Mouse (Mus musculus): ENCODE data around the gene Tlr6. TPM values are rescaled to one million over a fixed set of nuclear protein-coding genes. Genes with fewer than 3 reads are reported as not detected.

The Tlr6 gene
- polyA plus RNA-seq, 1 experiment from 2014 or later: 0.40 TPM

GRCm38 (mm10) chr5:64918616-64919597 lies 41.0 kb downstream of the Tlr6 start:
- H3K4me3 ChIP-seq: no peak overlapping the region
- no peaks in the 10 kb centered on the region for H3K36me3 ChIP-seq
- H3K9ac ChIP-seq: no peak overlapping the region
- H3K27ac ChIP-seq: no peak overlapping the region
- no peaks in the 10 kb centered on the region; the same call in 1 of the 2 replicates for H3K9me3 ChIP-seq
- ATAC-seq (ENCODE audit: insufficient number of reproducible peaks, insufficient read depth, low FRiP score, low TSS enrichment): no peak
- no peaks in the 10 kb centered on the region for H3K4me1 ChIP-seq
- 92% methylated on average over 6 of the region's 6 CpGs for WGBS
- H3K27me3 ChIP-seq: no peaks in the 10 kb centered on the region
- no peak overlapping the region for H3K4me2 ChIP-seq (replicated peaks)

- no peak overlapping the region for H3K9ac ChIP-seq
- H3K4me1 ChIP-seq: no peaks in the 10 kb centered on the region
- H3K9me3 ChIP-seq: no peaks in the 10 kb centered on the region; the same call in 1 of the 2 replicates
- 94% methylated on average over 11 of the region's 11 CpGs for WGBS
- H3K27ac ChIP-seq: no peak overlapping the region
- ATAC-seq (ENCODE audit: insufficient number of reproducible peaks, insufficient read depth, low FRiP score, low TSS enrichment): no peak
- H3K36me3 ChIP-seq: no peaks in the 10 kb centered on the region
- no peak overlapping the region for H3K4me2 ChIP-seq (replicated peaks)
- no peak overlapping the region for H3K4me3 ChIP-seq
- H3K27me3 ChIP-seq: no peaks in the 10 kb centered on the region
Observed at GRCm38 (mm10) chr5:64917721-64918120, 42.2 kb downstream of the Tlr6 start.

- no peak overlapping the region for H3K4me3 ChIP-seq
- no peaks in the 10 kb centered on the region for H3K4me1 ChIP-seq
- H3K27ac ChIP-seq: no peak overlapping the region
- H3K9me3 ChIP-seq: no peaks in the 10 kb centered on the region; the same call in 1 of the 2 replicates
- no peak for ATAC-seq (ENCODE audit: insufficient number of reproducible peaks, insufficient read depth, low FRiP score, low TSS enrichment)
- WGBS: 94% methylated on average over 9 of the region's 9 CpGs
- H3K4me2 ChIP-seq (replicated peaks): no peak overlapping the region
- no peaks in the 10 kb centered on the region for H3K36me3 ChIP-seq
- H3K9ac ChIP-seq: no peak overlapping the region
- no peaks in the 10 kb centered on the region for H3K27me3 ChIP-seq
Observed at GRCm38 (mm10) chr5:64917161-64917560, 42.7 kb downstream of the Tlr6 start.

- H3K4me2 ChIP-seq (replicated peaks): no peak overlapping the region
- H3K27me3 ChIP-seq: no peaks in the 10 kb centered on the region
- no peak for ATAC-seq (ENCODE audit: insufficient number of reproducible peaks, insufficient read depth, low FRiP score, low TSS enrichment)
- H3K36me3 ChIP-seq: no peaks in the 10 kb centered on the region
- H3K9me3 ChIP-seq: no peaks in the 10 kb centered on the region
- H3K4me1 ChIP-seq: no peaks in the 10 kb centered on the region
- no peak overlapping the region for H3K27ac ChIP-seq
- no peak overlapping the region for H3K9ac ChIP-seq
- 92% methylated on average over 6 of the region's 6 CpGs for WGBS
- no peak overlapping the region for H3K4me3 ChIP-seq
Observed at GRCm38 (mm10) chr5:64908585-64909284, 51.2 kb downstream of the Tlr6 start.

GRCm38 (mm10) chr5:64907906-64908305 lies 52.0 kb downstream of the Tlr6 start:
- H3K4me1 ChIP-seq: no peaks in the 10 kb centered on the region
- H3K27me3 ChIP-seq: no peaks in the 10 kb centered on the region
- no peak overlapping the region for H3K27ac ChIP-seq
- H3K4me3 ChIP-seq: no peak overlapping the region
- H3K9me3 ChIP-seq: no peaks in the 10 kb centered on the region
- no peak for ATAC-seq (ENCODE audit: insufficient number of reproducible peaks, insufficient read depth, low FRiP score, low TSS enrichment)
- H3K9ac ChIP-seq: no peak overlapping the region
- H3K4me2 ChIP-seq (replicated peaks): no peak overlapping the region
- 89% methylated on average over 5 of the region's 5 CpGs for WGBS
- H3K36me3 ChIP-seq: no peaks in the 10 kb centered on the region

GRCm38 (mm10) chr5:64905516-64906271 lies 54.2 kb downstream of the Tlr6 start:
- no peak overlapping the region for H3K4me2 ChIP-seq (replicated peaks)
- 65% methylated on average over 14 of the region's 14 CpGs for WGBS
- no peak overlapping the region for H3K9ac ChIP-seq
- no peak overlapping the region for H3K4me3 ChIP-seq
- no peak overlapping the region for H3K27ac ChIP-seq
- H3K4me1 ChIP-seq: no peaks in the 10 kb centered on the region
- no peaks in the 10 kb centered on the region for H3K36me3 ChIP-seq
- no peaks in the 10 kb centered on the region for H3K27me3 ChIP-seq
- no peak for ATAC-seq (ENCODE audit: insufficient number of reproducible peaks, insufficient read depth, low FRiP score, low TSS enrichment)
- H3K9me3 ChIP-seq: 0 out of 2 replicates have a peak, but pooled peaks cover 3% of the 10 kb centered on the region

MicroRNAs within 50 kb of the gene (microRNA counts, 519-probe panel; counts per million panel counts)
- microRNA mmu-miR-574-3p (460 counts per million, percentile 65 among the panel's probes with 10 or more counts), microRNA mmu-miR-574-5p (460 counts per million, percentile 65 among the panel's probes with 10 or more counts)

Small RNAs within 50 kb of the gene (microRNA-seq; reads per million reads assigned to microRNA genes)
- gene Mir574: 93.4 reads per million, percentile 50 among the genes with 10 or more reads in this experiment

Other genes starting within 250 kb of the Tlr6 start
- 45.2 and 50.8 TPM in 2 replicates for gene Klf3, start 156.7 kb downstream of the Tlr6 start, polyA plus RNA-seq (2016; fragmentation: Nextera tagmentation; extraction: Ambion mirVana)
- 0.29 and 0.59 TPM in 2 replicates for gene Tlr1, start 26.5 kb downstream of the Tlr6 start, polyA plus RNA-seq (2016; fragmentation: Nextera tagmentation; extraction: Ambion mirVana)
- gene Fam114a1, start 10.0 kb upstream of the Tlr6 start, polyA plus RNA-seq (2016; fragmentation: Nextera tagmentation; extraction: Ambion mirVana): 29.4 and 32.8 TPM in 2 replicates
- 0.19 TPM in 1 of 2 replicates, not detected in the other for gene Tmem156, start 132.0 kb upstream of the Tlr6 start, polyA plus RNA-seq (2016; fragmentation: Nextera tagmentation; extraction: Ambion mirVana)
- gene Klhl5, start 147.4 kb upstream of the Tlr6 start, polyA plus RNA-seq (2016; fragmentation: Nextera tagmentation; extraction: Ambion mirVana): 23.5 and 24.0 TPM in 2 replicates
- 12.2 and 13.2 TPM in 2 replicates for gene Wdr19, start 239.6 kb upstream of the Tlr6 start, polyA plus RNA-seq (2016; fragmentation: Nextera tagmentation; extraction: Ambion mirVana)

All from embryonic facial prominence, embryonic 12.5 days (tissue).